Mouse (Mus musculus): Measurements from ENCODE around the gene Itga11.

- TF ChIP-seq CTCF (IDR thresholded peaks at IDR 0.05; ENCODE audit: insufficient read depth, low read length) = peak; percentile 27; the same call in 1 of the 2 replicates
- TF ChIP-seq POLR2A (IDR thresholded peaks at IDR 0.05; ENCODE audit: borderline replicate concordance, extremely low read depth, low read depth, low read length) = no peak
Measured at GRCm38 (mm10) chr9:62726472-62726871, 48.8 kb downstream of the Itga11 start.
